Mouse (Mus musculus) hindbrain, postnatal 0 days (tissue): ENCODE measurements at regions not wholly inside any gene's neighbourhood (a gene's known extent, or its start where the extent isn't known, plus 50 kb on each side); places are given as distances from the start of the nearest gene placed in this dataset.
A peak's percentile ranks its signal among the peaks of the same experiment; 100 is the strongest.

Experiments
- ATAC-seq: fragments of 200-750 bp; cut with Nextera tagmentation; 2 replicates; pipeline ENCODE4 v1.8.0; 2017; ENCODE audit warnings: mild to moderate bottlenecking, moderate TSS enrichment, moderate library complexity
- DNase-seq: peaks from one replicate; pipeline ENCODE4 v3.0.0-alpha.2; 2015; ENCODE audit warnings: low spot score
- H3K27ac ChIP-seq: fragments of 300-500 bp; sonication (generic); 2 replicates; pipeline ENCODE4 v1.5.1; 2014; ENCODE audit warnings: mild to moderate bottlenecking
- H3K27me3 ChIP-seq: fragments of 300-500 bp; sonication (generic); 2 replicates; pipeline ENCODE4 v1.6.1; 2014; ENCODE audit warnings: low read length, mixed read lengths; ENCODE audit not compliant: insufficient read depth
- H3K36me3 ChIP-seq: fragments of 300-500 bp; sonication (generic); 2 replicates; pipeline ENCODE4 v1.6.1; 2014; ENCODE audit warnings: low read length, mixed read lengths; ENCODE audit not compliant: insufficient read depth
- H3K4me1 ChIP-seq: fragments of 300-500 bp; sonication (generic); 2 replicates; pipeline ENCODE4 v1.6.1; 2014; ENCODE audit warnings: antibody characterized with exemption, low read length, mixed read lengths; ENCODE audit not compliant: insufficient read depth
- H3K4me2 ChIP-seq: fragments of 300-500 bp; sonication (generic); 2 replicates; pipeline ENCODE4 v1.6.1; 2014; ENCODE audit warnings: low read depth, mild to moderate bottlenecking, low read length, moderate library complexity, mixed read lengths
- H3K4me3 ChIP-seq: fragments of 300-500 bp; sonication (generic); 2 replicates; pipeline ENCODE4 v1.5.1; 2014; ENCODE audit warnings: low read length
- H3K9ac ChIP-seq: fragments of 300-500 bp; sonication (generic); replicated peaks from 2 replicates; pipeline ENCODE4 v1.6.1; 2014; ENCODE audit warnings: mild to moderate bottlenecking, low read length, moderate library complexity, mixed read lengths
- H3K9me3 ChIP-seq: fragments of 300-500 bp; sonication (generic); 2 replicates; pipeline ENCODE4 v1.6.1; 2016; ENCODE audit warnings: low read length, mixed read lengths
- CTCF ChIP-seq: IDR thresholded peaks from 2 replicates; pipeline ENCODE4 v1.5.1; 2016; ENCODE audit warnings: antibody characterized with exemption, control low read depth, low read depth
- WGBS: fragments of 180-500 bp; shearing (Covaris S2); extraction: QIAGEN DNeasy Blood & Tissue Kit; methylation state at CpG from one replicate; pipeline ENCODE4 v1.1.7; 2014; 5-methylcytosine and 5-hydroxymethylcytosine counted together

- Histone ChIP-seq H3K9me3 (no peaks in the 10 kb centered on the region), H3K4me3 (no peak overlapping the region), H3K4me1 (0 out of 2 replicates have a peak, but pooled peaks cover 3% of the 10 kb centered on the region), H3K27me3 (no peaks in the 10 kb centered on the region), H3K36me3 (no peaks in the 10 kb centered on the region), H3K27ac (no peak overlapping the region), H3K9ac (no peak overlapping the region), H3K4me2 (no peak overlapping the region)
- DNase-seq (no peak), ATAC-seq (no peak)
- 97% methylated on average over 3 of the region's 3 CpGs for WGBS
- no peak for TF ChIP-seq CTCF
Observed at GRCm38 (mm10) chr15:59169831-59170230, 280.7 kb downstream of the Gm49356 start.

GRCm38 (mm10) chr15:59171120-59171519 lies 282.0 kb downstream of the Gm49356 start:
- no peak overlapping the region for H3K9ac ChIP-seq
- no peak for TF ChIP-seq CTCF
- H3K27ac ChIP-seq: no peak overlapping the region
- DNase-seq: no peak
- no peaks in the 10 kb centered on the region for H3K9me3 ChIP-seq
- H3K4me3 ChIP-seq: no peak overlapping the region
- no peaks in the 10 kb centered on the region for H3K27me3 ChIP-seq
- WGBS: 26% methylated on average over 6 of the region's 6 CpGs
- no peak overlapping the region for H3K4me2 ChIP-seq
- H3K36me3 ChIP-seq: no peaks in the 10 kb centered on the region
- 0 out of 2 replicates have a peak, but pooled peaks cover 3% of the 10 kb centered on the region for H3K4me1 ChIP-seq
- no peak for ATAC-seq

- 64% methylated on average over 21 of the region's 21 CpGs for WGBS
Observed at GRCm38 (mm10) chr15:59173452-59174245, 284.6 kb downstream of the Gm49356 start.

GRCm38 (mm10) chr15:59174246-59174751 lies 285.2 kb downstream of the Gm49356 start:
- ATAC-seq (no peak), DNase-seq (no peak)
- Histone ChIP-seq H3K27me3 (no peaks in the 10 kb centered on the region), H3K4me2 (no peak overlapping the region), H3K27ac (peak overlapping the region; percentile 78), H3K4me1 (0 out of 2 replicates have a peak, but pooled peaks cover 3% of the 10 kb centered on the region), H3K4me3 (no peak overlapping the region), H3K9ac (no peak overlapping the region), H3K36me3 (no peaks in the 10 kb centered on the region), H3K9me3 (no peaks in the 10 kb centered on the region)
- 22% methylated on average over 7 of the region's 7 CpGs for WGBS
- TF ChIP-seq CTCF: no peak

More at GRCm38 (mm10) chr15:59173452-59174245, 284.6 kb downstream of the Gm49356 start:
- H3K27me3 ChIP-seq: no peaks in the 10 kb centered on the region
- no peaks in the 10 kb centered on the region for H3K36me3 ChIP-seq
- 0 out of 2 replicates have a peak overlapping the region, but pooled peaks have one; percentile 21 for H3K4me2 ChIP-seq
- no peak overlapping the region for H3K4me3 ChIP-seq
- peak; percentile 61 for ATAC-seq
- H3K9ac ChIP-seq: no peak overlapping the region
- 0 out of 2 replicates have a peak, but pooled peaks cover 3% of the 10 kb centered on the region for H3K4me1 ChIP-seq
- DNase-seq: peak; percentile 41
- no peaks in the 10 kb centered on the region for H3K9me3 ChIP-seq
- H3K27ac ChIP-seq: peak overlapping the region; percentile 78
- TF ChIP-seq CTCF: no peak

GRCm38 (mm10) chr15:59174893-59175531 lies 285.9 kb downstream of the Gm49356 start:
- Histone ChIP-seq H3K9ac (no peak overlapping the region), H3K27ac (peak overlapping the region; percentile 78; the same call in 1 of the 2 replicates), H3K36me3 (no peaks in the 10 kb centered on the region), H3K4me3 (no peak overlapping the region), H3K27me3 (no peaks in the 10 kb centered on the region), H3K9me3 (no peaks in the 10 kb centered on the region), H3K4me1 (0 out of 2 replicates have a peak, but pooled peaks cover 3% of the 10 kb centered on the region), H3K4me2 (no peak overlapping the region)
- 73% methylated on average over 8 of the region's 8 CpGs for WGBS
- DNase-seq: no peak
- ATAC-seq: no peak
- no peak for TF ChIP-seq CTCF

GRCm38 (mm10) chr15:59180076-59180475 lies 291.0 kb downstream of the Gm49356 start:
- Histone ChIP-seq H3K36me3 (no peaks in the 10 kb centered on the region), H3K27me3 (no peaks in the 10 kb centered on the region), H3K4me3 (no peak overlapping the region), H3K9ac (no peak overlapping the region), H3K4me2 (no peak overlapping the region), H3K27ac (no peak overlapping the region), H3K9me3 (no peaks in the 10 kb centered on the region), H3K4me1 (no peaks in the 10 kb centered on the region)
- ATAC-seq (no peak), DNase-seq (no peak)
- 70% methylated on average over 3 of the region's 3 CpGs for WGBS
- no peak for TF ChIP-seq CTCF
